Mouse (Mus musculus) liver, embryonic 12.5 days (tissue): ENCODE results near the gene Stk24. TPM values are rescaled to one million over a fixed set of nuclear protein-coding genes. Genes with fewer than 3 reads are reported as not detected.
"Not testable (repeated sequence)": the region's sequence is repeated elsewhere in the genome, so short reads cannot be mapped to it uniquely, and the experiment has no call there.

Experiments
- ATAC-seq: fragments of 200-750 bp; cut with Nextera tagmentation; 2 replicates; pipeline ENCODE4 v1.8.0; 2017; ENCODE audit warnings: moderate number of reproducible peaks, mild to moderate bottlenecking, moderate library complexity
- H3K27ac ChIP-seq: fragments of 300-500 bp; sonication (generic); 2 replicates; pipeline ENCODE4 v1.5.1; 2016; ENCODE audit warnings: mild to moderate bottlenecking
- H3K27me3 ChIP-seq: fragments of 300-500 bp; sonication (generic); replicated peaks from 2 replicates; pipeline ENCODE4 v1.6.1; 2016; ENCODE audit warnings: mild to moderate bottlenecking, moderate library complexity
- H3K36me3 ChIP-seq: fragments of 300-500 bp; sonication (generic); 2 replicates; pipeline ENCODE4 v1.6.1; 2016; ENCODE audit warnings: mild to moderate bottlenecking, moderate library complexity
- H3K4me1 ChIP-seq: fragments of 300-500 bp; sonication (generic); 2 replicates; pipeline ENCODE4 v1.6.1; 2016
- H3K4me2 ChIP-seq: fragments of 300-500 bp; sonication (generic); 2 replicates; pipeline ENCODE4 v1.6.1; 2016; ENCODE audit warnings: mild to moderate bottlenecking, moderate library complexity
- H3K4me3 ChIP-seq: fragments of 300-500 bp; sonication (generic); 2 replicates; pipeline ENCODE4 v1.5.1; 2016; ENCODE audit warnings: mild to moderate bottlenecking, moderate library complexity
- H3K9ac ChIP-seq: fragments of 300-500 bp; sonication (generic); 2 replicates; pipeline ENCODE4 v1.6.1; 2016; ENCODE audit warnings: mild to moderate bottlenecking, moderate library complexity
- H3K9me3 ChIP-seq: fragments of 300-500 bp; sonication (generic); replicated peaks from 2 replicates; pipeline ENCODE4 v1.6.1; 2016; ENCODE audit warnings: mild to moderate bottlenecking, moderate library complexity
- WGBS: fragments of 180-500 bp; shearing (Covaris S2); methylation state at CpG from one replicate; pipeline ENCODE4 v1.1.7; 2016; ENCODE audit not compliant: insufficient replicate concordance; 5-methylcytosine and 5-hydroxymethylcytosine counted together
- polyA plus RNA-seq: library from polyadenylated mRNA; unstranded; fragments of >200 nt; fragmentation: Nextera tagmentation; extraction: Ambion mirVana; gene quantifications from 2 replicates; pipeline ENCODE4 v1.2.1, GENCODE M21; 2016

Stk24 gene
- 56.8 and 62.0 TPM in 2 replicates for polyA plus RNA-seq

DNA sequence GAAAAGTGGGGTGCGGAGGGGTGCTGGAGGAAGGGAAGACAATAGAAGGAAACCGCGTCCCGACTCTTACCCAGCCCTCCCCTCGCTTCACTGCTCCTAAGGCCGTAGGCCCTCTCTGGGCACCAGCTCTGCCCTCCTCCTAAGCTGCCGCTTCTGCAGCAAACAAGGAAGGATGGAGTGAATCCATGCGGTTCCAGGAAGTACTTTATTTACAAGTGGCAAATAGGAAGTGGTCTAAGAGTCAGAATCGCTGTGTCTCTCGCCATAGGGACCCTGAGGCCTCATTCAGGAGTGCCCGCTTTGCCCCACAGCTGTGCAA is at the start of gene Stk24:
Gene Stk24, minus strand, starts transcription at position 185 of the 319 bp plus-strand sequence.
- peak within 1 kb of the TSS; percentile 99 for H3K9ac ChIP-seq
- H3K36me3 ChIP-seq = peaks cover 14% of the 10 kb centered on the region
- peaks cover 45% of the 10 kb centered on the region for H3K4me1 ChIP-seq
- WGBS = 8% methylated on average over 11 of the region's 11 CpGs
- H3K27ac ChIP-seq = peak within 1 kb of the TSS; percentile 92
- peaks cover 12% of the 10 kb centered on the region; the same call in 1 of the 2 replicates for H3K27me3 ChIP-seq
- no peak for ATAC-seq
- H3K4me3 ChIP-seq = peak within 1 kb of the TSS; percentile 96
- peak within 1 kb of the TSS; percentile 85 for H3K4me2 ChIP-seq
- H3K9me3 ChIP-seq = no peaks in the 10 kb centered on the region

DNA sequence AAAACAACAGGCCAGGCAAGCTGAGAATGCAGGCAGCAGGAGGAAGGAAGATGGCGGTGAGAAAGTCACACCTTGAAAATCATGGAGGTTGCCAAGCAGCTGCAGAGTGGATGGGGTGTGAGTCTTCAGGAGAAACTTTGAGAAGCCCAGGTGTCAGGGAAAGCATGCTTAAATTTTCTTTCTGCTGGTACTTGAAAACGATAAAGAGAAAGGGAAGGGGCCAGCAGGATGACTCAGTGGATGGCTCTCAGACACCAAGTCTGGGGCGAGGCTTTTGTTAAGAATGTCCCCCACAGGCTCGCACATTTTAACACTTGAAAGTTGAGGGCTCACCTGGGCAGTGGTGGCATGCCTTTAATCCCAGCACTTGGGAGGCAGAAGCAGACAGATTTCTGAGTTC is 48.3 kb upstream of the Stk24 start:
- H3K4me3 ChIP-seq = no peak overlapping the region
- H3K27ac ChIP-seq = no peak overlapping the region
- H3K9ac ChIP-seq = no peak overlapping the region
- ATAC-seq = no peak
- no peak overlapping the region for H3K4me2 ChIP-seq
- H3K9me3 ChIP-seq = peaks cover 7% of the 10 kb centered on the region
- peaks cover 17% of the 10 kb centered on the region for H3K4me1 ChIP-seq
- 75% methylated on average over 4 of the region's 4 CpGs for WGBS
- H3K27me3 ChIP-seq = peaks cover 2% of the 10 kb centered on the region; the same call in 1 of the 2 replicates
- H3K36me3 ChIP-seq = no peaks in the 10 kb centered on the region

DNA sequence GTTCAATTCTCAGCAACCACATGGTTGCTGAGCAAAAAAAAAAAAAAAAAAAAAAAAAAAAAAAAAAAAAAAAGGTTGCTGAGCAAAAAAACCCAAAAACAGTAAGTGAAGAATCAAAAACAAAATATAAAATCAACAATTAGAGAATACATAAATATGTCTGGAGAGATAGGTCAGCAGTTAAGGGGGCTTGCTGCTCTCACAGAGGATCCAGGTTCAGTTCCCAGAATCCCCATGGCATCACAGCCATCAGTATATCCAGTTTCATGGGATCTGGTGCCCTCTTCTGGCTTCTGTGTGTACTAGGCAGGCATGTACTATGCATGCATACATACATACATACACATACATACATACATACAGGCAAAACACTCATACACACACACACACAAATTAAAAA is 46.9 kb upstream of the Stk24 start:
- no peak overlapping the region for H3K4me2 ChIP-seq
- no peak for ATAC-seq
- no peak overlapping the region for H3K9ac ChIP-seq
- H3K36me3 ChIP-seq = no peaks in the 10 kb centered on the region
- H3K4me3 ChIP-seq = no peak overlapping the region
- H3K27ac ChIP-seq = no peak overlapping the region
- no peaks in the 10 kb centered on the region for H3K27me3 ChIP-seq
- H3K4me1 ChIP-seq = peaks cover 30% of the 10 kb centered on the region
- peaks cover 7% of the 10 kb centered on the region for H3K9me3 ChIP-seq

DNA sequence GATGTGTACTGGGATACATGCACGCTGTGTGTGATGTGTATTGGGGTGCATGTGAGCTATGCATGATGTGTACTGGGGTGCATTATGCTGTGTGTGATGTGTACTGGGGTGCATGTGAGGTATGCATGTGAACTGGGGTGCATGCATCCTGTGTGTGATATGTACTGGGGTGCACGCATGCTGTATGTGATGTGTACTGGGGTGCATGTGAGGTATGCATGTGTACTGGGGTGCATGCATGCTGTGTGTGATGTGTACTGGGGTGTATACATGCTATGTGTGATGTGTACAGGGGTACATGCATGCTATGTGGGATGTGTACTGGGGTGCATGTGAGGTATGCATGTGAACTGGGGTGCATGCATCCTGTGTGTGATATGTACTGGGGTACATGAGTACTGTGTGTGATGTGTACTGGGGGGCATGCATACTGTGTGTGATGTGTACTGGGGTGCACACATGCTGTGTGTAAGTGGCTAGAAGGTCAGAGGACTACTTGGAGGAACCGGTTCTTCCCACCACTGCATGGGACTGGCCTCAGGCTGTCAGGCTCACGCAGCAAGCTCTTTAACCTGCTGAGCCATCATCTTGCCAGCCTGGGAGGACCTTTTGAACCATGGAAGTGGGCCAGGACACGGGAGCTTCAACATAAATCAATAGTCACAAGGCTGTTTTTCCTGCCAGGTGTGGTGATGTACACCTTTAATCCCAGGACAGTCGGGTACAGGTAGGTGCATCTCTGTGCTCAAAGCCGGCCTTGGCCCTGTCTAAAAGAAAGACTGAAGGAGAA is 45.4 kb upstream of the Stk24 start:
- Histone ChIP-seq H3K27me3 (no peaks in the 10 kb centered on the region), H3K27ac (no peak overlapping the region), H3K4me1 (peaks cover 34% of the 10 kb centered on the region), H3K36me3 (no peaks in the 10 kb centered on the region), H3K4me2 (no peak overlapping the region), H3K9me3 (peaks cover 12% of the 10 kb centered on the region), H3K4me3 (no peak overlapping the region), H3K9ac (no peak overlapping the region)
- no peak for ATAC-seq
- WGBS = 69% methylated on average over 7 of the region's 7 CpGs

DNA sequence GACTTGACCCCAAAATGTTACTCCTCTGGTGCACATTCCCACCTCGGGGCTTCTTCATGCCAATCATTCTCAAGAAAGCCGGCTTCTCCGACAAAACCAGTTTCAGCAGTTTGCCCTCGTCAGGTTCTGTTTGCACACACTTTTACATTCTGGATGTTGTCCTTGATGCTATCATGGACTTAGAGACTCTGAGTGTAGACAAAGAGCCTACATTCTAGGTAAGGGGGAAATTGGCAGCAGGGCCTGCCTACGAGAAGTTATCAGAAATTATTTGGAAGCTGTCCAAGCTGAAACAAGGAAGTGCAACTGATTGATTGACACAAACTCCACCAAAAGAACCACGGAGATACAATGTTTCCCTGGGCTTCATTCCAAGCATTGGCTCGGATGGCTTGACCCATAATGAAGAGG is 43.5 kb upstream of the Stk24 start:
- WGBS = 20% methylated on average over 7 of the region's 7 CpGs
- no peaks in the 10 kb centered on the region for H3K27me3 ChIP-seq
- H3K9me3 ChIP-seq = peaks cover 12% of the 10 kb centered on the region
- H3K9ac ChIP-seq = peak overlapping the region; percentile 44; the same call in 1 of the 2 replicates
- peak; percentile 9 for ATAC-seq
- peaks cover 34% of the 10 kb centered on the region for H3K4me1 ChIP-seq
- no peak overlapping the region for H3K4me3 ChIP-seq
- H3K36me3 ChIP-seq = no peaks in the 10 kb centered on the region
- peak overlapping the region; percentile 60 for H3K4me2 ChIP-seq
- peak overlapping the region; percentile 91 for H3K27ac ChIP-seq

DNA sequence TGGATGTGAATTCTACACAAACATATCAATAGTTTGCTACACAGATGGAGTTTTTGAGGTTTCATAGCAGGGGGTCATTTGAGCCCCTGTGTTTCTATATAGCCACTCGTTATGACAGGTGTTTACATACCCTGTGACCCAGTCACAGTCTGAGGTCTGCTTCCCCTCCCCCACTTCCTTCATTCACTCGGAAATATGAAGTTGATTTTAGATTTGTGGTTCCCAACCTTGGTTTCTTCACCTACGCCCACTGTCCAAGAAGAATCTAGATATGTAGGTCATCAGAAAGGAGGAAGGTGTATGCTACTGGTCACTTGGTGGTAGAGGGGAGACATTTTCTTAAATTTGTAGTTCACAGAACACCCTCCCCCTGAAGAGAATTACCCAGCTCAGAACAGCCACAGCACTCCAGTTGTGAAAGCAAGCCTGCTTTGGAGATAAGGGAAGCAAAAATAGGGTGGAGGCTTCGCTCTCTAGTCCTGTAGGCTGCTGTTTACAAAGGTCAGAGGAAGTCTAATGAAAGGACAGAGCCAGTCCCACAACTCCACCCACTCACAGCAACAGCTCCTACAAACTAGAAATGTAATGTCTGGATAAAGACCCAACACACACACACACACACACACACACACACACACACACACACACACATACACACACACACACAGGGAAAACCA is 43.0 kb upstream of the Stk24 start:
- H3K9ac ChIP-seq = peak overlapping the region; percentile 49

DNA sequence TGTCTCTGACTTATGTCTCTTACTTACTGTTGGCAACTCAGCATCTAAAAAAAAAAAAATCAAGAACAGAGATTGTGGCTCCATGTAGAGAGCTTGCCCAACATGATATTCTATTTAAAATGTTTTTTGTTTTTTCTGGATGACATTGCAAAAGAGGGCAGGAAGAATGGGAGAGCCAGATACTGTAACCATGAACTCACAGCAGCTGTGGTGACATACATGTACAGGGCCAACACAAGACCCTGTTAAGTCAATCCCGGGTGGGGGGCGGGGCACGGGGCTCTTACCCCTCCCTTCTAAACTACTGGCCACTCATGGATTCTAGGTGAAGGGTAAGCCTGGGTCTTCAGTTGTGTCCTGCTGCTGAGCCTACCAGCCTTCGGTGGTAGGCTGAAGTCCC is 42.2 kb upstream of the Stk24 start:
- Histone ChIP-seq H3K36me3 (no peaks in the 10 kb centered on the region), H3K9ac (no peak overlapping the region; the same call in 1 of the 2 replicates), H3K4me1 (peaks cover 34% of the 10 kb centered on the region), H3K4me3 (no peak overlapping the region), H3K9me3 (0 out of 2 replicates have a peak, but pooled peaks cover 5% of the 10 kb centered on the region), H3K4me2 (peak overlapping the region; percentile 60), H3K27ac (peak overlapping the region; percentile 91), H3K27me3 (0 out of 2 replicates have a peak, but pooled peaks cover 2% of the 10 kb centered on the region)
- WGBS = 68% methylated on average over 4 of the region's 4 CpGs
- ATAC-seq = 0 out of 2 replicates have a peak, but pooled peaks have one; percentile 17

More for the DNA sequence above, 43.0 kb upstream of the Stk24 start:
- Histone ChIP-seq H3K4me2 (peak overlapping the region; percentile 60), H3K36me3 (no peaks in the 10 kb centered on the region), H3K27ac (peak overlapping the region; percentile 91), H3K27me3 (no peaks in the 10 kb centered on the region), H3K4me3 (peak overlapping the region; percentile 20), H3K9me3 (0 out of 2 replicates have a peak, but pooled peaks cover 6% of the 10 kb centered on the region), H3K4me1 (peaks cover 34% of the 10 kb centered on the region)
- peak; percentile 98 for ATAC-seq
- WGBS = 9% methylated on average over 4 of the region's 4 CpGs

DNA sequence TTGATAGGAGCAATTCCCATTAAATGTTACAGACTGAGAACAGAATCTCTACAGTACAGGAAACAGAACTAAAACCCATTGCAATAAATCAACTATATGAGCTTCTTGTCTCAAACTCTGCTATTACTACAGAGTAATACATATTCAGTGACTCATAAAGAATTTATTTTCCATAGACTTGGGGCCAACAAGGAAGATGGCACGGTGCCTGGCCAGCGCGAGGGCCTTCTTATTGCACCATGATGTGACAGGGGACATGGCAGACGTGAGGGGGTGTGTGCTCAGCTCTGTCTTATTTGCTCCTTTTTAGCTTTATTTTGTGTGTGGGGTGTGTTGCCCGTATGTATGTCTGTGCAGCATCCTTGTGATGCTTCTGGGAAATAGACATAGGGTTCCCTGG is 37.8 kb upstream of the Stk24 start:
- Histone ChIP-seq H3K9ac (no peak overlapping the region), H3K27ac (no peak overlapping the region), H3K4me3 (no peak overlapping the region), H3K36me3 (no peaks in the 10 kb centered on the region), H3K4me1 (peaks cover 12% of the 10 kb centered on the region), H3K9me3 (0 out of 2 replicates have a peak, but pooled peaks cover 5% of the 10 kb centered on the region), H3K4me2 (no peak overlapping the region), H3K27me3 (peaks cover 3% of the 10 kb centered on the region; the same call in 1 of the 2 replicates)
- WGBS = 72% methylated on average over 5 of the region's 5 CpGs
- ATAC-seq = no peak

DNA sequence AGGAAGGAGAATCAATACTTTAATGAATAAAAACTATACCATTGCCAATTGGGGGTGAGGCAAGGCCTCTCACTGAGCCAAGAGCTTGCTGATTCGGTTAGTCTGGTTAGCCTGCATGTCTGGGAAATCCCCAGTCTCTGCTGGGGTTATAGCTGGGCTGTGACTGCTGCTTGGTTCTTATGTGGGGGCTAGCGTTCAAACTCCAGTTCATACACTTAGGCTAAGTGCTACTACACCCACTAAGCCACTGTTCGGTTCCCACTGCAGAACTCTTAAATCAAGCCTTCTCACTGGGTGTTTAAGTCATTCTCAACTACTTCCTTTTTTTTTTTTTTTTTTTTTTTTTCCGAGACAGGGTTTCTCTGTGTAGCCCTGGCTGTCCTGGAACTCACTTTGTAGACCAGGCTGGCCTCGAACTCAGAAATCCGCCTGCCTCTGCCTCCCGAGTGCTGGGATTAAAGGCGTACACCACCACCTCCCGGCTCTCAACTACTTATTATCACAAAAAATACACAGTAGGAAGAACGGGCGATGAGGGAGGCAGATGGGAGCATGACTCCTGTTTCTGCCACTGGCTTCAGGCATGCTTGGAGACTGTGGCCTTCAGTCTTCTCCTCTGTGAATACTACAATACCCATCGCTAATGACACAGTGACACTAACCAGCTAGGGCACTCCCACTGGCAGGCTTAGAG is 37.0 kb upstream of the Stk24 start:
- peaks cover 4% of the 10 kb centered on the region for H3K4me1 ChIP-seq
- WGBS = 61% methylated on average over 12 of the region's 12 CpGs

DNA sequence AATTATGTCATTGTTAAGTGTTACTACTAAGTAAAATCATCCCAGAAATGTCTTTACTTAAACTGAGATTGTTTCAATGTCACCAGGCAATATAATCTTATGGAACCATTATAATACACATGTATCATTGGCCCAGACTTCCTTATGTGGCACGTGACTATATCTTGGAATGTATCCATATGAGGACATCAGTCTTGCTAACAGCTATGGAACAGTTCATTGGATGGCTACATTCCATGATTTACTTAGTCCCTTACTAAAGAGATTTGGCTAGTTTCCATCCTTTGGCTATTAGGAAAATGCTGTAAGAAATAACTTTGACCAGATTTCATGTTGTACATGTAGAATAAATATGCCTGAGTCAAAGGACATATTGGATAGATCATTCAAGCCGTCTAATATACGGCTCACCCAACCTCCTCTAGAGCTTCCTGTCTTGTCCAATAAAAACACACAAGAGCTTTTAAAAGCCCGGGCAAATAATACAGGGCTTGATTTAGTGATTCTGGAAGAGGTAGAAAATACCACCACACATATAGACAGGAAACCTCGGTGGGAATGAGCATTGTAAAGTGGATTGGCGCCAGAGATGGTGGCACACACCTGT is 34.9 kb upstream of the Stk24 start:
- H3K36me3 ChIP-seq = no peaks in the 10 kb centered on the region
- ATAC-seq = no peak
- H3K9ac ChIP-seq = no peak overlapping the region
- H3K27ac ChIP-seq = no peak overlapping the region
- no peaks in the 10 kb centered on the region for H3K9me3 ChIP-seq
- WGBS = 73% methylated on average over 6 of the region's 6 CpGs
- peaks cover 9% of the 10 kb centered on the region; the same call in 1 of the 2 replicates for H3K27me3 ChIP-seq
- H3K4me3 ChIP-seq = no peak overlapping the region
- no peak overlapping the region for H3K4me2 ChIP-seq
- H3K4me1 ChIP-seq = no peaks in the 10 kb centered on the region

More for the DNA sequence above, 37.0 kb upstream of the Stk24 start:
- Histone ChIP-seq H3K36me3 (no peaks in the 10 kb centered on the region), H3K4me2 (no peak overlapping the region), H3K27me3 (peaks cover 9% of the 10 kb centered on the region; the same call in 1 of the 2 replicates), H3K9me3 (0 out of 2 replicates have a peak, but pooled peaks cover 5% of the 10 kb centered on the region), H3K4me3 (no peak overlapping the region), H3K27ac (no peak overlapping the region), H3K9ac (no peak overlapping the region)
- ATAC-seq = no peak

DNA sequence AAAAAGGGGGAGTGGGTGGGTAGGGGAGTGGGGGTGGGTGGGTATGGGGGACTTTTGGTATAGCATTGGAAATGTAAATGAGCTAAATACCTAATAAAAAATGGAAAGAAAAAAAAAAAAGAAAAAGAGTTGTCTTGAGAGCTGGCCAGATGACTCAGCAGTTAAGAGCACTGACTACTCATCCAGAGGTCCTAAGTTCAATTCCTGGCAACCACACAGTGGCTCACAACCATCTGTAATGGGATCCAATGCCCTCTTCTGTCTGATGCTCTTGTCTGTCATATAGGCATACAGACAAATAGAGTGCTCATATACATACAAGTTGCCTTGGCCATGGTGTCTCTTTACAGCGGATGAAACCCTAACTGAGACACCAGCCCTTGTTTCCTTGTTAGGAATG is 33.9 kb upstream of the Stk24 start:
- not testable (repeated sequence) for H3K36me3 ChIP-seq, ATAC-seq, H3K27me3 ChIP-seq, H3K9ac ChIP-seq, H3K4me2 ChIP-seq, H3K4me1 ChIP-seq, H3K4me3 ChIP-seq, H3K9me3 ChIP-seq, H3K27ac ChIP-seq
- WGBS = 96% methylated on average over 1 of the region's 1 CpGs
